Mouse (Mus musculus) MEL (cell line): ENCODE results near the gene A2m. TPM values are rescaled to one million over a fixed set of nuclear protein-coding genes. Genes with fewer than 3 reads are reported as not detected.

Source experiments
- DNase-seq: peaks from one replicate; pipeline ENCODE4 v3.0.0; 2011; ENCODE audit warnings: low read depth, low spot score
- H3K27ac ChIP-seq: 2 replicates; pipeline ENCODE4 v1.5.1; 2012; ENCODE audit warnings: low read depth, mild to moderate bottlenecking, control low read depth, low read length, moderate library complexity; ENCODE audit not compliant: control insufficient read depth
- H3K27me3 ChIP-seq, 2 experiments: fragments of 150-350 bp in 1 of 2; sonication (generic) in 1 of 2; 2 replicates each; pipeline ENCODE4 v1.6.1; 2012; ENCODE audit warnings: low read length in 2 of 2, mild to moderate bottlenecking in 2 of 2, improper control_type of control experiment in 1 of 2, moderate library complexity in 1 of 2; ENCODE audit not compliant: insufficient read depth in 2 of 2, control insufficient read depth in 1 of 2
- H3K36me3 ChIP-seq, 2 experiments: 2 replicates each; pipeline ENCODE4 v1.6.1; 2012 to 2014; ENCODE audit warnings: low read length in 2 of 2, improper control_type of control experiment in 1 of 2, inconsistent platforms in 1 of 2, mild to moderate bottlenecking in 1 of 2; ENCODE audit not compliant: insufficient read depth in 2 of 2, control insufficient read depth in 1 of 2
- H3K4me1 ChIP-seq, 2 experiments: fragments of 150-350 bp in 1 of 2; sonication (generic) in 1 of 2; 2 replicates each; pipeline ENCODE4 v1.6.1; 2012; ENCODE audit warnings: low read length in 2 of 2, improper control_type of control experiment in 1 of 2, mild to moderate bottlenecking in 1 of 2; ENCODE audit not compliant: insufficient read depth in 2 of 2, control insufficient read depth in 1 of 2
- H3K4me3 ChIP-seq, 2 experiments: fragments of 150-350 bp in 1 of 2; sonication (generic) in 1 of 2; 2 replicates each; pipeline ENCODE4 v1.5.1; 2012; ENCODE audit warnings: low read depth in 2 of 2, low read length in 2 of 2, mild to moderate bottlenecking in 2 of 2, moderate library complexity in 2 of 2, control low read depth in 1 of 2, improper control_type of control experiment in 1 of 2; ENCODE audit not compliant: control insufficient read depth in 1 of 2, insufficient read depth in 1 of 2
- H3K79me2 ChIP-seq: 2 replicates; pipeline ENCODE4 v1.6.1; 2012; ENCODE audit warnings: mild to moderate bottlenecking, low read length, moderate library complexity; ENCODE audit not compliant: control insufficient read depth, poor library complexity, insufficient read depth
- H3K9ac ChIP-seq: 2 replicates; pipeline ENCODE4 v1.6.1; 2012; ENCODE audit warnings: low read depth, mild to moderate bottlenecking, control low read depth, low read length, moderate library complexity; ENCODE audit not compliant: control insufficient read depth, poor library complexity, severe bottlenecking
- H3K9me3 ChIP-seq: fragments of 150-350 bp; sonication (generic); replicated peaks from 2 replicates; pipeline ENCODE4 v1.6.1; 2012; ENCODE audit warnings: mild to moderate bottlenecking, low read length, improper control_type of control experiment, moderate library complexity; ENCODE audit not compliant: insufficient read depth
- BHLHE40 ChIP-seq: IDR thresholded peaks from 2 replicates; pipeline ENCODE4 v1.6.1; 2012; ENCODE audit warnings: low read depth, mild to moderate bottlenecking, inconsistent platforms, low read length, improper control_type of control experiment, borderline replicate concordance
- CHD2 ChIP-seq: IDR thresholded peaks from 2 replicates; pipeline ENCODE4 v1.6.1; 2011; ENCODE audit warnings: low read length, improper control_type of control experiment
- CTCF ChIP-seq, 3 experiments: IDR thresholded peaks in 2 of 3; conservative IDR thresholded peaks in 1 of 3; 2 replicates each; pipeline ENCODE4 v1.5.1; 2011 to 2012; ENCODE audit warnings: low read length in 3 of 3, low read depth in 2 of 3, mild to moderate bottlenecking in 2 of 3, improper control_type of control experiment in 1 of 3, inconsistent platforms in 1 of 3, mixed read lengths in 1 of 3, moderate library complexity in 1 of 3; ENCODE audit not compliant: control insufficient read depth in 1 of 3, insufficient read depth in 1 of 3, poor library complexity in 1 of 3, severe bottlenecking in 1 of 3
- E2F4 ChIP-seq: IDR thresholded peaks from 2 replicates; pipeline ENCODE4 v1.6.1; 2011; ENCODE audit warnings: low read depth, low read length, improper control_type of control experiment, borderline replicate concordance
- ELF1 ChIP-seq: IDR thresholded peaks from 2 replicates; pipeline ENCODE4 v1.6.1; 2014; ENCODE audit warnings: low read depth, mild to moderate bottlenecking, inconsistent platforms, low read length, improper control_type of control experiment, moderate library complexity
- ETS1 ChIP-seq: IDR thresholded peaks from 2 replicates; pipeline ENCODE4 v1.6.1; 2012; ENCODE audit warnings: low read depth, mild to moderate bottlenecking, inconsistent platforms, low read length, improper control_type of control experiment, moderate library complexity
- GATA1 ChIP-seq: IDR thresholded peaks from 2 replicates; pipeline ENCODE4 v1.6.1; 2011; ENCODE audit warnings: low read depth, low read length, improper control_type of control experiment
- HCFC1 ChIP-seq: IDR thresholded peaks from 2 replicates; pipeline ENCODE4 v1.6.1; 2012; ENCODE audit warnings: low read depth, mild to moderate bottlenecking, inconsistent platforms, low read length, improper control_type of control experiment, moderate library complexity
- JUND ChIP-seq: IDR thresholded peaks from 2 replicates; pipeline ENCODE4 v1.6.1; 2011; ENCODE audit warnings: low read depth, mild to moderate bottlenecking, improper control_type of control experiment, low read length
- MAFK ChIP-seq: IDR thresholded peaks from 2 replicates; pipeline ENCODE4 v1.6.1; 2011; ENCODE audit warnings: low read depth, mild to moderate bottlenecking, low read length, improper control_type of control experiment, borderline replicate concordance
- MAX ChIP-seq: IDR thresholded peaks from 2 replicates; pipeline ENCODE4 v1.6.1; 2011; ENCODE audit warnings: low read length, improper control_type of control experiment
- MAZ ChIP-seq: IDR thresholded peaks from 2 replicates; pipeline ENCODE4 v1.6.1; 2012; ENCODE audit warnings: low read depth, mild to moderate bottlenecking, inconsistent platforms, low read length, improper control_type of control experiment
- MEF2A ChIP-seq: IDR thresholded peaks from 2 replicates; pipeline ENCODE4 v1.6.1; 2014; ENCODE audit warnings: low read depth, mild to moderate bottlenecking, inconsistent platforms, low read length, improper control_type of control experiment; ENCODE audit not compliant: poor library complexity, insufficient replicate concordance, severe bottlenecking; ENCODE audit errors: extremely low read depth
- MXI1 ChIP-seq: IDR thresholded peaks from 2 replicates; pipeline ENCODE4 v1.6.1; 2011; ENCODE audit warnings: mild to moderate bottlenecking, low read depth, low read length, improper control_type of control experiment
- MYB ChIP-seq: IDR thresholded peaks from 2 replicates; pipeline ENCODE4 v1.6.1; 2011; ENCODE audit warnings: mild to moderate bottlenecking, low read depth, low read length, improper control_type of control experiment
- MYC ChIP-seq: IDR thresholded peaks from 2 replicates; pipeline ENCODE4 v1.6.1; 2011; ENCODE audit warnings: low read depth, mild to moderate bottlenecking, low read length, improper control_type of control experiment, moderate library complexity
- NELFE ChIP-seq: IDR thresholded peaks from 2 replicates; pipeline ENCODE4 v1.6.1; 2011; ENCODE audit warnings: low read depth, low read length, improper control_type of control experiment
- NRF1 ChIP-seq: IDR thresholded peaks from 2 replicates; pipeline ENCODE4 v1.6.1; 2014; ENCODE audit warnings: low read depth, mild to moderate bottlenecking, inconsistent platforms, low read length, improper control_type of control experiment, moderate library complexity; ENCODE audit not compliant: poor library complexity, insufficient read depth, severe bottlenecking
- POLR2AphosphoS2 ChIP-seq: IDR thresholded peaks from 2 replicates; pipeline ENCODE4 v1.6.1; 2011; ENCODE audit warnings: low read length, improper control_type of control experiment
- POLR2AphosphoS5 ChIP-seq: IDR thresholded peaks from 2 replicates; pipeline ENCODE4 v1.6.1; 2012; ENCODE audit warnings: low read depth, borderline replicate concordance, mild to moderate bottlenecking, inconsistent platforms, low read length, moderate library complexity, mixed read lengths
- RAD21 ChIP-seq: IDR thresholded peaks from 2 replicates; pipeline ENCODE4 v1.6.1; 2011; ENCODE audit warnings: mild to moderate bottlenecking, low read depth, low read length, improper control_type of control experiment
- SMC3 ChIP-seq: IDR thresholded peaks from 2 replicates; pipeline ENCODE4 v1.6.1; 2011; ENCODE audit warnings: low read depth, low read length, improper control_type of control experiment
- TAL1 ChIP-seq: IDR thresholded peaks from 2 replicates; pipeline ENCODE4 v1.6.1; 2012; ENCODE audit warnings: mild to moderate bottlenecking, inconsistent platforms, low read length, moderate library complexity, mixed read lengths
- TBP ChIP-seq: IDR thresholded peaks from 2 replicates; pipeline ENCODE4 v1.8.0; 2011; ENCODE audit warnings: low read depth, low read length, improper control_type of control experiment
- TCF12 ChIP-seq: IDR thresholded peaks from 2 replicates; pipeline ENCODE4 v1.6.1; 2014; ENCODE audit warnings: low read depth, mild to moderate bottlenecking, inconsistent platforms, low read length, improper control_type of control experiment, moderate library complexity
- USF1 ChIP-seq: IDR thresholded peaks from 2 replicates; pipeline ENCODE4 v1.6.1; 2014; ENCODE audit warnings: low read depth, mild to moderate bottlenecking, inconsistent platforms, low read length, improper control_type of control experiment, moderate library complexity
- ZC3H11A ChIP-seq: IDR thresholded peaks from 2 replicates; pipeline ENCODE4 v1.6.1; 2012; ENCODE audit warnings: low read depth, mild to moderate bottlenecking, inconsistent platforms, low read length, improper control_type of control experiment
- ZMIZ1 ChIP-seq: IDR thresholded peaks from 2 replicates; pipeline ENCODE4 v1.6.1; 2012; ENCODE audit warnings: low read depth, mild to moderate bottlenecking, inconsistent platforms, low read length, improper control_type of control experiment, moderate library complexity
- ZNF384 ChIP-seq: IDR thresholded peaks from 2 replicates; pipeline ENCODE4 v1.6.1; 2012; ENCODE audit warnings: low read depth, mild to moderate bottlenecking, inconsistent platforms, low read length, improper control_type of control experiment
- polyA plus RNA-seq, 2 experiments: library from polyadenylated mRNA; stranded (reverse) in 1 of 2; unstranded in 1 of 2; fragments of >175 nt in 1 of 2; fragments of >200 nt in 1 of 2; gene quantifications; 2 replicates each; pipeline versions ENCODE4 v1.2.1 to v1.2.4; 2012; ENCODE audit warnings: low replicate concordance in 2 of 2, low read depth in 1 of 2; ENCODE audit not compliant: insufficient read length in 2 of 2, insufficient read depth in 1 of 2, missing spikeins in 1 of 2
- total RNA-seq: library from RNA; depleted of rRNA; stranded (reverse); fragments of 300-350 nt; gene quantifications from 2 replicates; pipeline ENCODE4 v1.2.3, GENCODE M21; 2012

Gene A2m
- total and polyA plus RNA-seq, 3 experiments = not detected

GRCm38 (mm10) chr6:121607861-121608260 is 27.3 kb upstream of the A2m start:
- H3K27me3 ChIP-seq = no peaks in the 10 kb centered on the region
- TF ChIP-seq POLR2AphosphoS5 = no peak
- no peak for TF ChIP-seq E2F4
- no peak for TF ChIP-seq SMC3
- no peak for TF ChIP-seq BHLHE40
- TF ChIP-seq MEF2A = no peak
- no peak for TF ChIP-seq MYB
- TF ChIP-seq ETS1 = no peak
- no peak for TF ChIP-seq NELFE
- TF ChIP-seq MYC = no peak
- TF ChIP-seq USF1 = no peak
- no peak for TF ChIP-seq TAL1
- TF ChIP-seq ELF1 = no peak
- TF ChIP-seq ZMIZ1 = no peak
- no peak for TF ChIP-seq JUND
- no peak for TF ChIP-seq CTCF (IDR thresholded peaks at IDR 0.05 in 2 of 3, conservative IDR thresholded peaks at IDR 0.05 in 1 of 3; ENCODE audit: control insufficient read depth in 1 of 3, insufficient read depth in 1 of 3, low read depth in 2 of 3, low read length in 3 of 3, poor library complexity in 1 of 3, severe bottlenecking in 1 of 3)
- TF ChIP-seq GATA1 = no peak
- no peak for TF ChIP-seq MAFK
- TF ChIP-seq CHD2 = no peak
- no peak for TF ChIP-seq POLR2AphosphoS2
- H3K4me1 ChIP-seq = no peaks in the 10 kb centered on the region
- H3K27ac ChIP-seq = no peak overlapping the region
- H3K9ac ChIP-seq = no peak overlapping the region
- DNase-seq = no peak
- no peaks in the 10 kb centered on the region for H3K79me2 ChIP-seq
- no peaks in the 10 kb centered on the region for H3K9me3 ChIP-seq
- no peaks in the 10 kb centered on the region for H3K36me3 ChIP-seq
- H3K4me3 ChIP-seq = no peak overlapping the region

GRCm38 (mm10) chr6:121611796-121612195 is 23.4 kb upstream of the A2m start:
- peak; percentile 8 for DNase-seq
- Histone ChIP-seq H3K4me1 (no peaks in the 10 kb centered on the region), H3K9ac (no peak overlapping the region), H3K27ac (no peak overlapping the region), H3K9me3 (no peaks in the 10 kb centered on the region), H3K36me3 (no peaks in the 10 kb centered on the region), H3K79me2 (no peaks in the 10 kb centered on the region), H3K27me3 (no peaks in the 10 kb centered on the region), H3K4me3 (no peak overlapping the region)
- TF ChIP-seq NRF1 (no peak), SMC3 (peak; percentile 29), ZC3H11A (no peak), MXI1 (no peak), POLR2AphosphoS2 (no peak), HCFC1 (no peak), MAX (no peak), ETS1 (no peak), TBP (no peak), NELFE (no peak), MEF2A (no peak), CTCF (IDR thresholded peaks at IDR 0.05 in 2 of 3, conservative IDR thresholded peaks at IDR 0.05 in 1 of 3; ENCODE audit: control insufficient read depth in 1 of 3, insufficient read depth in 1 of 3, low read depth in 2 of 3, low read length in 3 of 3, poor library complexity in 1 of 3, severe bottlenecking in 1 of 3) (peak in 1 of 3 experiments; percentile 35; a peak in 2 of 6 replicates), TCF12 (no peak), ZNF384 (no peak), USF1 (no peak), RAD21 (0 out of 2 replicates have a peak, but pooled peaks have one; percentile 9), MYB (no peak), MAZ (no peak)
